Mouse (Mus musculus): ENCODE measurements around the gene Gm3642.
"Not testable (repeated sequence)": the region's sequence is repeated elsewhere in the genome, so short reads cannot be mapped to it uniquely, and the experiment has no call there.

The Gm3642 gene

GRCm38 (mm10) chr14:6840211-6840610 is at the start of gene Gm3642:
Gm3642 (minus strand) TSS chr14:6840311.
- not testable (repeated sequence) for DNase-seq (ENCODE audit: low read depth, low spot score)

DNA sequence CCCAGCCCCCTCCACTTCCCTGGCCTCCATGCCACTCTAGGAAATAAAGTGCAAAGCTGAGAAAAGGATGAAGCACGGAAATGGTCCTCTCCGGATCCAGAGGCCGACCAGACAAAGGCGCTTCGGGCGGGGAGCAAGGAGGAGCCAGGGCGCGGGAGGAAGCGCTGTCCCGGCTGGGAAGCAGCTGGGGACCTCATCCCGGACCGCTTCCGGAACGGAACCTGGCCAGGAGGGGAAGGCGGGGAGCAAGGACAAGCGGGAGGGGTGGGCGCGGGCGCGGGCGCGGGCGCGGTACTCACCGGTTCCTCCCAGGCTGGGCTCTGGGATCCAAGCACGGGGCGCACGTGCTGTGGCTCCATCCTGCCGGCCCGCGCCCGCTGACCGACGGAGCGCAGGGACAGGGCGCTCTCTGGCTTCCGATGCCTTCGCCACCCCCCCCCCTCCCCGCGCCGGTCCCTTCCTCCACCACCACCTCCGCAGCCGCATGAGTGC is 49.5 kb upstream of the Gm3642 start, which contains the start of gene Gm3667:
Gm3667 (minus strand) TSS at position 442 of the 492 bp plus-strand sequence.
- DNase-seq (ENCODE audit: low read depth, low spot score) = not testable (repeated sequence)

DNA sequence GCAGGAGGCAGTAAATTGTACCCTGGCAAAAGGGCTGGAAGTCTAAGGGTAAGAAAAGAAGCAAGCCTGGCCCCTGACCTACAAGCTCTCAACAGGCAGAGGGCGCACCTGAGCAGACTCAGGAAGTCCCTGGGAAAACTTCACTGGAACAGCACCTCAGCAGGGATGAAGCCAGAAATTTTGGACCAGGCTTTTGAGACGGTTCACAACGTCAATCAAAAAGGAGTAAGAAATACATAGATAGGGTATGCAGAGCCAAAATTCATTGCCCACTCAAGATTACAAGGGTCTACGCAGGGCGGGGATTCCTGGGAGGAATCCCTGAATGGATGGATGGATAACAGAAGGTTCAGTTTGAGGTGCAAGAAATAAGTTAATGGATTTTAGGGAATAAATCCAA is 48.7 kb upstream of the Gm3642 start:
- DNase-seq (ENCODE audit: low read depth, low spot score) = not testable (repeated sequence)

GRCm38 (mm10) chr14:6823297-6823696 is 16.8 kb downstream of the Gm3642 start:
- DNase-seq (ENCODE audit: low read depth, low spot score) = not testable (repeated sequence)

Measured in WW6 (cell line).